Mouse (Mus musculus) E14TG2a.4 (cell line): ENCODE measurements at regions not wholly inside any gene's neighbourhood (a gene's known extent, or its start where the extent isn't known, plus 50 kb on each side); places are given as distances from the start of the nearest gene placed in this dataset.

Experiments used
- CTCF ChIP-seq: conservative IDR thresholded peaks from 2 replicates; pipeline ENCODE4 v1.5.1; 2014; ENCODE audit warnings: low read length
- NANOG ChIP-seq: IDR thresholded peaks from 2 replicates; pipeline ENCODE4 v1.6.1; 2014; ENCODE audit warnings: borderline replicate concordance, low read length, mixed read lengths
- POU5F1 ChIP-seq: IDR thresholded peaks from 2 replicates; pipeline ENCODE4 v1.6.1; 2014; ENCODE audit warnings: low read length, borderline replicate concordance

DNA sequence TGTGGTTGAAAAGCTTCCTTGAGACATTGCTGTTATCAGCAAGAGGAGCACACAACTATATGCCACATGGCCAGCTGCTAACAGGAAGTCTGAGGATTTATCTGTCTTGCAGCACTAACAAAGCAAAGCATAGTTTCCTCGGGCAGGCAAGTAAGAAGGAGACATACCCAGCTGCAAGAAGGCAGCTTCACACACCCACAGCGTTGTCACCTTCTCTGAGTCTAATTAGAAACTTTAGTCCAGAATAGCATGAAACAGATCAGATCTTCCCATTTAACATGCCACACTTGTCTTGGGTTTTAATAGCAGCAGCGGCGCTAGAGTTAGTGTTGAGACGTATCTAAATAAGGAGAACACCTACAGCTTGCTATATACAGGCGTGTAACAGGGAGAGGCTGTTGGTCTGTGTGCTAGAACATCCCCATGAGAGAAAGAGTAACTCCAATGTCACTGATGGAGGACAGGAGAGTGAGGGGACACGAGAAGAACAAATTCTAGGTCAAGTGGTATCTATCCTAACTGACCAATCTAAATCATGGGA lies 322.1 kb upstream of the Syt1 start:
- TF ChIP-seq CTCF (no peak), POU5F1 (no peak), NANOG (no peak)
